Mouse (Mus musculus): Measurements from ENCODE around the gene Wdr11. TPM values are rescaled to one million over a fixed set of nuclear protein-coding genes. Genes with fewer than 3 reads are reported as not detected.

The Wdr11 gene
- 32.8 and 34.4 TPM in 2 replicates for polyA plus RNA-seq (2015; fragmentation: Nextera tagmentation; extraction: Ambion mirVana)

DNA sequence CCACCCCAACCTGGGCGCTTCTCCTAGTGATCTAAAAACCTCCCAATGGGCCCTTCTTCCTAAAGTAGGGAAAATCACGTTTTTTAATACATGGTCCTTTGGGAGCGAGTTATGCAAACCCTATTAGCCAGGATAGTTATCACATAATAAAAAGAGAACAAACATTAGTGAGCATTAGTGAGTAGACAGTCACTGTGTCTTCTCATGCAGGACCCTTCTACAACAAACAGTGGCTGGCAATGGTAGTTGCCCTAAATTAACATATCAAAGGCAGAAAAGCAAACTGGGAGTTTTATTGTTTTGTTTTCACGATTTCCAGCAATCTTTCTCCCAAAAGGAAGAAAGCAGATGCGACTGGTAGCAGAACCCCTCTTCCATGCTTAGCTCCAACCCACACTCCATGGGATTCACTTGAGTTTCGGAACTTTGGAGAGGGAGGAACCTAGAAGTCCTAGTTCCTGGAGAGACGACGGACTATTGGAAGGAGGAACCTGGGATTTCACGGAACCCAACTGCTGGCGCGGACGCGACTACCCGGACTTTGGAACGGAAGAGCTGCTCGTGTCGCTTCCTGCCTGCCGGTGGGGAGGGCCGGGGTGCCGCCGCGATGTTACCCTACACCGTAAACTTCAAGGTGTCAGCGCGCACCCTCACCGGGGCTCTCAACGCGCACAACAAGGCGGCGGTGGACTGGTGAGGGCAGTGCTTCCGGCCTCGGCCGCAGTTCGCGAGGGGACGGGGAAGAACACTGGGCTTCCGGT, at the start of gene Wdr11:
Gene Wdr11 (plus strand): TSS at position 493 of the 761 bp plus-strand sequence.
- Histone ChIP-seq H3K4me3 (replicated peaks) (peak within 1 kb of the TSS; percentile 74), H3K27ac (replicated peaks) (peak within 1 kb of the TSS; percentile 94), H3K27me3 (replicated peaks) (no peaks in the 10 kb centered on the region; the same call in 1 of the 2 replicates), H3K9ac (replicated peaks) (peak within 1 kb of the TSS; percentile 78), H3K4me1 (peaks cover 13% of the 10 kb centered on the region), H3K36me3 (peaks cover 4% of the 10 kb centered on the region), H3K9me3 (replicated peaks) (no peaks in the 10 kb centered on the region), H3K4me2 (peak within 1 kb of the TSS; percentile 78)
- 3% methylated on average over 37 of the region's 37 CpGs for WGBS
- peak; percentile 89 for ATAC-seq (ENCODE audit: low FRiP score)

DNA sequence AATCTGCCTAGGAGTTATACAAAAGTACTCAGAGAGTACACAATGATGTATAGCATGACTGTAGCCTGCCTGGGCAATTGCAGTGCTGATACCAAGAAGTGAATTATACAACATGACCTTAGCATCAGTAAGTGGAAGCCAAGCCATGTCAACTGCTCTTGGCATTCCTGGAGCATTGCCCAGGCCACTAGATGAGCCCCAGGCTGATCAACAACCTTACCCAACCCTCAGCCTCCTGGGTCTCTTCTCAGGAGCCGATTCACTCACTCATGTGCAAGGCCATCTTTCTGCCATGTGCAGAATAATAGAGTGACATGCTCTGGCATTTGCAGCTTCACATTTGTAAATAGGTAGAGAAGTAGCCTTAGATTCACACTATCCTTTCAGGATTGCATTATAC, 24.1 kb upstream of the Wdr11 start:
- Histone ChIP-seq H3K9me3 (replicated peaks) (no peaks in the 10 kb centered on the region), H3K36me3 (no peaks in the 10 kb centered on the region), H3K4me2 (no peak overlapping the region), H3K4me1 (no peaks in the 10 kb centered on the region), H3K27me3 (replicated peaks) (no peaks in the 10 kb centered on the region), H3K9ac (replicated peaks) (no peak overlapping the region), H3K4me3 (replicated peaks) (no peak overlapping the region), H3K27ac (replicated peaks) (no peak overlapping the region)
- 64% methylated on average over 1 of the region's 1 CpGs for WGBS
- ATAC-seq (ENCODE audit: low FRiP score) = no peak

DNA sequence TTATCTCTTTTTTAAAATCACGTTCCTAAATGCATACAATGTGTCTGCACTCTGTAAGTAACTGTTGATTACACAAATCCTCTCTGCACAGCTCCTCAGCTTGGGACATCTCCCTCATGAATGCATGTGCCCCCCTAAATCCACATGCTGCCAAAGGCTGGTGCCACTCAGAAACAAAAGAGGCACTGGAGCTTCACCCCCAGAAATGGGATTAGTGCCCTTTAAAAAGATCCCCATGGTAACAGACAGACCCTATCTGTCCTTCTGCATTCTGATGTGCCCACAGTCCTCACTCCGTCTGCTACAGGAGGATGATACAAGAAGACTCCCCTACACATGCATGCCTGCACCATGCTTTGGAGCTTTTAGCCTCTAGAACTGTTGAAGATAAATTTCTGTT, 23.3 kb upstream of the Wdr11 start:
- Histone ChIP-seq H3K9me3 (replicated peaks) (no peaks in the 10 kb centered on the region), H3K27me3 (replicated peaks) (no peaks in the 10 kb centered on the region), H3K9ac (replicated peaks) (no peak overlapping the region), H3K4me3 (replicated peaks) (no peak overlapping the region), H3K27ac (replicated peaks) (no peak overlapping the region), H3K4me2 (no peak overlapping the region), H3K4me1 (no peaks in the 10 kb centered on the region), H3K36me3 (no peaks in the 10 kb centered on the region)
- ATAC-seq (ENCODE audit: low FRiP score) = 0 out of 2 replicates have a peak, but pooled peaks have one; percentile 24
- WGBS = 22% methylated on average over 2 of the region's 2 CpGs

DNA sequence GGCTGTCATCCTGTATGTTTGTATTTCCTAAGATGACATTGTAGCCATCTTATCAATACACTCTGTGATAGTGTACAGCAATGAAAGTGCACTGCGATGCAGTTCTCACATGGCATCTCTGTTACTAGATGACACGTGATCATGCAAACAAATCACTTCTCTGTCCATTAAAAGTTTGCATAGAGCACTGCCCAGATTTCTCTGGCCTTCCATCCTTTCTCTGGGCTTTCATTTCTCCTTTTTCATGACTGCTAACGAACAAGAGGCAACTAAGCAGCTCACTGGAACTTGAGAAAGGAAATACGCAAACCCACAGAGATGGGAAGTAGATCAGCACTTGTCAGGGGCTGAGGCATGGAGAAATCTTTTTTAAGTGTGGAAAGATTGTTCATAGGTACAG, 17.2 kb upstream of the Wdr11 start:
- WGBS = 78% methylated on average over 4 of the region's 4 CpGs

DNA sequence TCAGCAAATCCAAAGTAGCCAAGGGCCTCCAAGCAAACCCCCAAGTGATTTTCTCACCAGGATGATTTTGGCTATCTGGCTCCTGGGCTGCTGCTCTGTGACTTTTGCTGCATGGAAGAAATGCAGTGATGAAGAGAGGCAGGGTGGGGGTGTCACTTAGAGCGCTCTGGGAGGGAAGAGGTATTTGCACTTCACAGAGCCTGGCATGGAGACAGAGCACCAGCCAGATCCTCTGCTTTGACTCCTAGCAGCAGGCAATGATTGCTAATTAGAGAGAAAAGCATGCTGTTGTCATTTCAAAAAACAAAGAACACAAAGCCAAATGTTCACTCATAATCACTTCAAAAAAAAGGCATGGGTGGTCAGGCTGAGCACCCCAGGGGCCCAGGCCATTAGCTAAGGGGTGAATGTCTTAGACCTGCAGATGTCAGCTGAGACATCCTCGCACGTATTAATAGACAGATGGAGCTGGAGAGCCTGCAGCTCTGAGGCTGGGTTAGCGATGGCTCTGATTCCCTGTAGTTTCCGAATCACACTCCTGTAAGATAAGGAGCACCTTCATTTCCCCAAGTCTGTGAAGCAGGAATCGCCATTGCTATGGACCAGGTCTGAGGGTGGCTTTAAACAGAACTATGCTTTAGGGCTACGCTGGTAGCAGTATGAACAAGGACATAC, 16.4 kb upstream of the Wdr11 start:
- Histone ChIP-seq H3K9me3 (replicated peaks) (no peaks in the 10 kb centered on the region), H3K9ac (replicated peaks) (no peak overlapping the region), H3K27ac (replicated peaks) (0 out of 2 replicates have a peak overlapping the region, but pooled peaks have one; percentile 51), H3K4me3 (replicated peaks) (no peak overlapping the region), H3K27me3 (replicated peaks) (no peaks in the 10 kb centered on the region), H3K36me3 (no peaks in the 10 kb centered on the region), H3K4me1 (peaks cover 8% of the 10 kb centered on the region), H3K4me2 (no peak overlapping the region)
- 15% methylated on average over 7 of the region's 7 CpGs for WGBS
- no peak for ATAC-seq (ENCODE audit: low FRiP score)

More for the DNA sequence above, 17.2 kb upstream of the Wdr11 start:
- ATAC-seq (ENCODE audit: low FRiP score) = no peak
- Histone ChIP-seq H3K27ac (replicated peaks) (no peak overlapping the region), H3K4me1 (peaks cover 8% of the 10 kb centered on the region), H3K4me3 (replicated peaks) (no peak overlapping the region), H3K9me3 (replicated peaks) (no peaks in the 10 kb centered on the region), H3K4me2 (no peak overlapping the region), H3K36me3 (no peaks in the 10 kb centered on the region), H3K27me3 (replicated peaks) (no peaks in the 10 kb centered on the region), H3K9ac (replicated peaks) (no peak overlapping the region)

DNA sequence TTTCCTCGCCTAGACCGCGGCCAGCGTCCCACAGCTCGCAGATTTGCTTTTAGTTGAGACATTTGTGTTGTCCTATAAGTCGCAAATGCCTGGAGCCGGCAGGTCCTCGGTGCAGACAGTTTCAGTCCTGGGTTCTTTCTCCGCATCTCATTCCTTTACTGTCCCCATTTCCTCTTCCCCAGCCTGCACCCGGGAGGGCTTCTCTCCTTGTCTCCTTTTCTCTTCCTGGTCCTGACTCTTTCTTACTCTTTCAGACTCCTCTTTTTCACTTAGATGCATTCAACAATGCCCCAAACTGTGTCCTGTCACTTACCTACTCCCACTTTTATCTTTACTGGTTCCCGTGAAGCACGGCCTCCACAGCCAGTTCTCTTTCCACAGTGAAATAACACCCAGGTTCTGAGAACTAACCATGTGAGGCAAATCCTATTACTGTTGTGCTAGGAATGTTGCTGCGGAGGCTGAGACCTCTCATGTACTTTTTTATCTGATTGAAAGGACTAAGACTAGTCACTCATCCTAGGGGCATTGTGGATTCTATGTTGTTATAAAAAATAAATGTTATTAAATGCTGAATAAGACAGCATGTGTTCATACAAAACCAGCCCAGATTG, 576 bp downstream of the Wdr11 start:
- 0 out of 2 replicates have a peak, but pooled peaks have one; percentile 38 for ATAC-seq (ENCODE audit: low FRiP score)
- H3K27me3 ChIP-seq (replicated peaks) = no peaks in the 10 kb centered on the region; the same call in 1 of the 2 replicates
- peaks cover 7% of the 10 kb centered on the region for H3K36me3 ChIP-seq
- peak overlapping the region; percentile 94 for H3K27ac ChIP-seq (replicated peaks)
- 2% methylated on average over 13 of the region's 13 CpGs for WGBS
- H3K4me2 ChIP-seq = peak overlapping the region; percentile 78
- peak overlapping the region; percentile 74 for H3K4me3 ChIP-seq (replicated peaks)
- peak overlapping the region; percentile 78 for H3K9ac ChIP-seq (replicated peaks)
- H3K4me1 ChIP-seq = peaks cover 13% of the 10 kb centered on the region
- H3K9me3 ChIP-seq (replicated peaks) = no peaks in the 10 kb centered on the region

DNA sequence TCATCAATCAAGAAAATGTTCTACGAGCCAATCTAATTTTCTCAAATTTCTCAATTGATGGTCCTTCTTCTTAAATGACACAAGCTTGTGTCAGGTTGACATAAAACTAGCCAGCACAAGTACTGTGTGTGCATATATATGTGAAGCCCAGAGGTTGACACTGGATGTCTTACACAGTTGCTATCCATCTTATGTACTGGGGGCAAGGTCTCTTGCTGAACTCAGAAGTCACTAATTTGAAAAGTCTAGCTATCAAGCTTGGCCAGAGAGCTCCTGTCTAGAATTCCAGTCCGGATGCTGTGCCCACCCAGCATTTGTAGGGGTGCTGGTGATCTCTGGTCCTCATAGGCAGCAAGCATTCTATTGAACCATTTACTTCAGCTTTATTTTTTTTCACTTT, 5.5 kb downstream of the Wdr11 start:
- Histone ChIP-seq H3K9ac (replicated peaks) (no peak overlapping the region), H3K4me1 (peaks cover 8% of the 10 kb centered on the region), H3K4me3 (replicated peaks) (no peak overlapping the region), H3K27ac (replicated peaks) (no peak overlapping the region), H3K4me2 (no peak overlapping the region), H3K36me3 (peaks cover 31% of the 10 kb centered on the region), H3K27me3 (replicated peaks) (no peaks in the 10 kb centered on the region), H3K9me3 (replicated peaks) (no peaks in the 10 kb centered on the region)
- WGBS = 95% methylated on average over 2 of the region's 2 CpGs
- ATAC-seq (ENCODE audit: low FRiP score) = no peak

DNA sequence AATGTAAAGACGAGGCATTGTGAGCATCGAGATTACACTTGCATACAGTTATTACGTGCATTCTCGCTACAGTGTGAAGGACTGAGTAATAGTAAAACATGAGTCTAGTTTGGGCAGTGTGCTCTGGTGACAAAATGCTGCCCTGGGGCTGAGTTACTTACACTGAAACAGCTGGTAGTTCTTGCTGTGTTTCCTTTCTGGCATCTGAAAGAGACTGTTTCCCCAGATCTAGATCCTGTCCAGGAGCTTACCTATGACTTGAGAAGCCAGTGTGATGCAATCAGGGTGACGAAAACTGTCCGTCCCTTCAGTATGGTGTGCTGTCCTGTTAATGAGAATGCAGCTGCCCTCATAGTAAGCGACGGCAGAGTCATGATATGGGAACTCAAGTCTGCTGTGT, 14.6 kb downstream of the Wdr11 start:
- 94% methylated on average over 8 of the region's 8 CpGs for WGBS
- Histone ChIP-seq H3K4me3 (replicated peaks) (no peak overlapping the region), H3K4me2 (no peak overlapping the region), H3K36me3 (peaks cover 72% of the 10 kb centered on the region), H3K9me3 (replicated peaks) (no peaks in the 10 kb centered on the region), H3K27ac (replicated peaks) (no peak overlapping the region), H3K9ac (replicated peaks) (no peak overlapping the region), H3K4me1 (no peaks in the 10 kb centered on the region), H3K27me3 (replicated peaks) (no peaks in the 10 kb centered on the region)
- ATAC-seq (ENCODE audit: low FRiP score) = no peak

DNA sequence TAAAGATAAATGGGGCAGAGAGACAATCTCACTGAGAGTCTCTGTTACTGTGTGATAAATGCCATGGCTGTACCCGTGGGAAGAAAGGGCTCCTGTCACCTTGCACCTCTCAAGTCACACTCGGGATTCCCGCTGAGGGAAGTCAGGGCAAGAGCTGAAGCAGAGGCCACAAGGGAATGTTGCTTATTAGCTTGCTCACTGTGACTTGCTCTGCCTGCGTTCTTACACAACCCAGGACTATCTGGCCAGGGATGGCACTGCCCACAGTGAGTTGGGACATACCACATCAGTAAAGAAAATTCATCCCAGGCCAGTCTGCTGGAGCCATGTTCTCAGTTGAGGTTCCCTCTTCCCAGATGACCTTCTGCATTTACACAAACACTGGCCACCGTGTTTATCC, 29.5 kb downstream of the Wdr11 start:
- 92% methylated on average over 5 of the region's 5 CpGs for WGBS
- Histone ChIP-seq H3K27ac (replicated peaks) (no peak overlapping the region), H3K27me3 (replicated peaks) (no peaks in the 10 kb centered on the region), H3K4me2 (no peak overlapping the region), H3K4me1 (no peaks in the 10 kb centered on the region), H3K36me3 (peaks cover 58% of the 10 kb centered on the region), H3K4me3 (replicated peaks) (no peak overlapping the region), H3K9me3 (replicated peaks) (no peaks in the 10 kb centered on the region), H3K9ac (replicated peaks) (no peak overlapping the region)
- no peak for ATAC-seq (ENCODE audit: low FRiP score)

DNA sequence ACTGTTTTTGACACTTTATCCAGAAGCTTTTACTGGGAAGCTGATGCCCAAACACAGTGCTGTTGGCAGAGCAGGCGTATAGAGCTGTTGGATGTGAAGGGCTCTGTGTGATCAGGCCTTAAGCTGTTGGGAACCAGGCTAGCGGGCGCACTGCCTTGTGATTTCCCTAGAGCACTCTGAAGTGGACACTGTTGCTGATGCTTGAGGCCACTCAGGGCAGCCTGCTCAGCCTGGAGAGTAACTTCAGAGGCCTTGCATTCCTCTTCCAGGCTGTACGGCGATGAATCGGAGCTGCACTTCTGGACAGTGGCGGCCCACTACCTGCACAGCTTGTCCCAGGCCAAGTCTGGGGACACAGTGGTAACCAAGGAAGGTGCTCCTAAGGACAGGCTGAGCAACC, 38.7 kb downstream of the Wdr11 start:
- peaks cover 77% of the 10 kb centered on the region for H3K36me3 ChIP-seq
- ATAC-seq (ENCODE audit: low FRiP score) = no peak

DNA sequence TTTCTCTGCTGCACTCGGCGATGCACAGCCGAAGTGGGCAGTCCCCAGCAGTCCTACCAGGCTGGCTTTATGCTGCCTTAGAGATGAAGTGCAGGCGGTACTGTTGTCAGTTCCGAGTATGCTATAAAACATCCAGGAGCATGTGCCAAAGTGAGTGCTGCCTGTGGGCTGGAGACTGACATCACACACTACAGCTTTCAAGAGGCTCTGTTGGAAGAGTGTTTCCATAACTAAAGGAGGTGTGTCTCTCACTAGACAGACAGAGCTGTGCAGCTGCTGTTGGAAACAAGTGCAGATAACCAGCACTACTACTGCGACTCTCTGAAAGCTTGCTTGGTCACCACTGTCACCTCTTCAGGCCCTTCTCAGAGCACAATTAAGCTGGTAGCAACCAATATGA, 39.8 kb downstream of the Wdr11 start:
- 90% methylated on average over 6 of the region's 6 CpGs for WGBS
- H3K9me3 ChIP-seq (replicated peaks) = no peaks in the 10 kb centered on the region
- no peak overlapping the region for H3K4me3 ChIP-seq (replicated peaks)
- peaks cover 75% of the 10 kb centered on the region for H3K36me3 ChIP-seq
- no peaks in the 10 kb centered on the region for H3K4me1 ChIP-seq
- no peak overlapping the region for H3K9ac ChIP-seq (replicated peaks)
- H3K4me2 ChIP-seq = no peak overlapping the region
- ATAC-seq (ENCODE audit: low FRiP score) = no peak
- no peaks in the 10 kb centered on the region for H3K27me3 ChIP-seq (replicated peaks)
- H3K27ac ChIP-seq (replicated peaks) = no peak overlapping the region

More for the DNA sequence above, 38.7 kb downstream of the Wdr11 start:
- Histone ChIP-seq H3K4me2 (no peak overlapping the region), H3K4me1 (no peaks in the 10 kb centered on the region), H3K27me3 (replicated peaks) (no peaks in the 10 kb centered on the region), H3K27ac (replicated peaks) (no peak overlapping the region), H3K9me3 (replicated peaks) (no peaks in the 10 kb centered on the region), H3K9ac (replicated peaks) (no peak overlapping the region), H3K4me3 (replicated peaks) (no peak overlapping the region)
- WGBS = 95% methylated on average over 7 of the region's 7 CpGs
